In the genomic region with DNA sequence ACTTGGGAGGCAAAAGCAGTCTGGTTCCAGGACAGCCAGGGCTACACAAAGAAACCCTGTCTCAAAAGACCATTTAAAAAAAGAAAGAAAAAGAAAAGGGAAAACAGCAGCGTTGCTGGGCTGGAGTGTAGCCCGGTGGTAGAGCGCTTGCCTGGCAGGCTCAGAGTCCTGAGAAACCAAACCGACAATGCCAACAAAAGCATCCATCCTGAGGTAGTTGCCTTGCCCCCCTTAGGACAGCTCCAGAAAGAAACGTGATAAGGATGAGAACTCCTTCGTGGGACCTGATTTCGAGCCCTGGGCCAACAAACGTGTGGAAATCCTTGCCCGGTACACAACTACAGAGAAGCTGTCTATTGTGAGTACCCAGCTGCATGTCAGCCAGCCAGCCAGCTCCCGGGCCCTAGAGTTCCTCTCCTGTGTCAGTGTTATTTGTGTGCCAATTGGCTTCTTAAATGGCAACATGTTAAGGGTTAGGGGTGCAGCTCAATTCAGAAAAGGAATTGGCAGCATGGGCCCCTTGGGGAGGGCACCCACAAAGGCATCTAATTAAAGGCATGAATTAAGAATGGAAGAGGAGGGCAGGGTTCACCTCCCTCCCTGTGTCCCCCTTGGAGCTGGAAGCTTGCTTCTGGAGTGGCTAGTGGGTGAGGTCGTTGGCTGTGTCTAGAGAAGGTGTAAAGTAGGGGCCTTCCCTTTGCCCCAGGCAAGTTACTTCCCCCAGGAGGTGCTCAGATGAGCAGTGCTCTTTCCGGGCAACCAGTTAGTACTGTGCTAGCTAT, we compare ENCODE assay signal across 20 mouse cellular contexts. TPM values are rescaled to one million over a fixed set of nuclear protein-coding genes. Genes with fewer than 3 reads are reported as not detected.
A peak's percentile ranks its signal among the peaks of the same experiment; 100 is the strongest.
DNase-seq lines count a peak whose midpoint lies in the region; ATAC-seq lines count a peak whose summit lies in the region.
"Had no signal": no experiment of that assay in that cellular context is flagged by ENCODE, and none has a peak within 500 bp of the region (broad histone marks: within the 10 kb centered on the region; RNA-seq: fewer than 3 reads in every experiment).

No protein-coding gene starts in this region.

- H3K27me3 ChIP-seq in forebrain, embryonic 14.5 days (replicated peaks; ENCODE audit: control insufficient read depth, insufficient read depth, low read length) = no peaks in the 10 kb centered on the region
- H3K27me3 ChIP-seq in forebrain, embryonic 13.5 days = no peaks in the 10 kb centered on the region
- H3K27me3 ChIP-seq: CH12.LX; embryonic facial prominence, embryonic 13.5 days; heart, embryonic 13.5 days; liver, embryonic 13.5 days; megakaryocyte, embryonic 14.5 days had no signal

- DNase-seq in forebrain, embryonic 14.5 days (ENCODE audit: low spot score) = peak; percentile 22
- DNase-seq in layer of hippocampus, adult 11-12 months (ENCODE audit: low spot score) = peak; percentile 43
- no peak for DNase-seq in layer of hippocampus, adult 9-10 months (ENCODE audit: low spot score)
- DNase-seq in brain, adult 2 months (ENCODE audit: low read depth, low spot score) = peak; percentile 45
- DNase-seq in layer of hippocampus, postnatal 10 days (ENCODE audit: low spot score in 2 of 2) = peak; percentile 37 to 56
- DNase-seq in adrenal gland, postnatal 25 days = no peak
- DNase-seq: adrenal gland, postnatal 14 days; cerebellum, postnatal 36 days; heart, postnatal 4 days; kidney, adult 18-20 months; kidney, postnatal 14 days; liver, embryonic 13.5 days; thymus, adult 18-20 months had no signal

- no peaks in the 10 kb centered on the region for H3K9me3 ChIP-seq in forebrain, embryonic 14.5 days (replicated peaks; ENCODE audit: control insufficient read depth, low read length)
- H3K9me3 ChIP-seq in forebrain, embryonic 13.5 days (replicated peaks) = no peaks in the 10 kb centered on the region
- H3K9me3 ChIP-seq: embryonic facial prominence, embryonic 13.5 days; heart, embryonic 13.5 days; liver, embryonic 13.5 days; megakaryocyte, embryonic 14.5 days had no signal

- H3K4me2 ChIP-seq in forebrain, embryonic 14.5 days (ENCODE audit: low read length) = no peak overlapping the region
- no peak overlapping the region for H3K4me2 ChIP-seq in forebrain, embryonic 13.5 days
- H3K4me2 ChIP-seq: embryonic facial prominence, embryonic 13.5 days; heart, embryonic 13.5 days; liver, embryonic 13.5 days had no signal

- ATAC-seq in forebrain, embryonic 14.5 days = peak; percentile 34; the same call in 1 of the 2 replicates
- no peak; the same call in none of the 2 replicates for ATAC-seq in forebrain, embryonic 13.5 days
- ATAC-seq in activated CD4-positive, CD25-positive, alpha-beta regulatory T cell, adult 4 months = no peak

- no peak overlapping the region for H3K27ac ChIP-seq in forebrain, embryonic 14.5 days (ENCODE audit: low read depth, low read length)
- no peak overlapping the region for H3K27ac ChIP-seq in forebrain, embryonic 13.5 days
- H3K27ac ChIP-seq: embryonic facial prominence, embryonic 13.5 days; heart, embryonic 13.5 days; liver, embryonic 13.5 days had no signal

- WGBS in forebrain, embryonic 14.5 days = 81% methylated on average over 12 of the region's 12 CpGs
- 73% methylated on average over 12 of the region's 12 CpGs for WGBS in forebrain, embryonic 13.5 days

- no peak overlapping the region for H3K4me3 ChIP-seq in forebrain, embryonic 14.5 days (ENCODE audit: low read depth, low read length)
- no peak overlapping the region for H3K4me3 ChIP-seq in forebrain, embryonic 13.5 days
- H3K4me3 ChIP-seq: embryonic facial prominence, embryonic 13.5 days; heart, embryonic 13.5 days; liver, embryonic 13.5 days; megakaryocyte, embryonic 14.5 days; myocyte had no signal

- no peaks in the 10 kb centered on the region for H3K4me1 ChIP-seq in forebrain, embryonic 14.5 days (ENCODE audit: control insufficient read depth, insufficient read depth, low read length)
- H3K4me1 ChIP-seq in forebrain, embryonic 13.5 days = no peaks in the 10 kb centered on the region
- H3K4me1 ChIP-seq: embryonic facial prominence, embryonic 13.5 days; heart, embryonic 13.5 days had no signal

- H3K9ac ChIP-seq in forebrain, embryonic 14.5 days (ENCODE audit: low read length) = no peak overlapping the region
- H3K9ac ChIP-seq in forebrain, embryonic 13.5 days = no peak overlapping the region
- H3K9ac ChIP-seq: embryonic facial prominence, embryonic 13.5 days; heart, embryonic 13.5 days; liver, embryonic 13.5 days had no signal

- H3K36me3 ChIP-seq in forebrain, embryonic 14.5 days (ENCODE audit: control insufficient read depth, insufficient read depth, low read length) = peaks cover 79% of the 10 kb centered on the region
- peaks cover 92% of the 10 kb centered on the region for H3K36me3 ChIP-seq in forebrain, embryonic 13.5 days (ENCODE audit: poor library complexity, severe bottlenecking)

RNA-seq across cellular contexts. Expression of a gene that starts 8.1 kb away (rescaled TPM):
- 91.0 and 95.1 TPM in 2 replicates for polyA plus RNA-seq in forebrain, embryonic 14.5 days (2014; fragmentation: Nextera tagmentation; extraction: Ambion mirVana)
- polyA plus RNA-seq in forebrain, embryonic 13.5 days (2015; fragmentation: Nextera tagmentation; extraction: Ambion mirVana) = 78.8 and 84.2 TPM in 2 replicates
- total RNA-seq in layer of hippocampus, postnatal 10 days (2021) = 10 to 100 TPM; 71.1 to 77.8 TPM
- 62.8 and 76.6 TPM in 2 replicates for total RNA-seq in adrenal gland, postnatal 25 days (2021)
- 10 to 100 TPM; 54.5 to 62.0 TPM for polyA plus RNA-seq in activated CD4-positive, CD25-positive, alpha-beta regulatory T cell, adult 4 months (2017; shearing (Covaris generic))

RNA-seq across cellular contexts. Expression of a gene that starts 35.7 kb away (rescaled TPM):
- 14.8 and 17.5 TPM in 2 replicates for polyA plus RNA-seq in forebrain, embryonic 14.5 days (2014; fragmentation: Nextera tagmentation; extraction: Ambion mirVana)
- 33.0 and 42.9 TPM in 2 replicates for polyA plus RNA-seq in forebrain, embryonic 13.5 days (2015; fragmentation: Nextera tagmentation; extraction: Ambion mirVana)
- 10 to 100 TPM; 31.5 to 34.1 TPM for total RNA-seq in layer of hippocampus, postnatal 10 days (2021)
- total RNA-seq in adrenal gland, postnatal 25 days (2021) = 9.4 and 10.4 TPM in 2 replicates
- 1 to 10 TPM; 3.6 to 5.3 TPM for polyA plus RNA-seq in activated CD4-positive, CD25-positive, alpha-beta regulatory T cell, adult 4 months (2017; shearing (Covaris generic))

RNA-seq across cellular contexts. Expression of a gene that starts 42.5 kb away (rescaled TPM):
- 194 and 198 TPM in 2 replicates for polyA plus RNA-seq in forebrain, embryonic 14.5 days (2014; fragmentation: Nextera tagmentation; extraction: Ambion mirVana)
- 126 and 131 TPM in 2 replicates for polyA plus RNA-seq in forebrain, embryonic 13.5 days (2015; fragmentation: Nextera tagmentation; extraction: Ambion mirVana)
- total RNA-seq in layer of hippocampus, postnatal 10 days (2021) = 100 to 1,000 TPM; 201 to 207 TPM
- 99.1 and 107 TPM in 2 replicates for total RNA-seq in adrenal gland, postnatal 25 days (2021)
- 10 to 100 TPM; 16.7 to 17.5 TPM for polyA plus RNA-seq in activated CD4-positive, CD25-positive, alpha-beta regulatory T cell, adult 4 months (2017; shearing (Covaris generic))

Comparison
In these comparisons a context has a peak if more than half of its experiments do, and no peak if none do; other contexts are left out.
1. DNase-seq: peak in forebrain, embryonic 14.5 days (single experiment), layer of hippocampus, adult 11-12 months (single experiment), brain, adult 2 months (single experiment) and layer of hippocampus, postnatal 10 days (2 of 2); none in layer of hippocampus, adult 9-10 months (single experiment) and adrenal gland, postnatal 25 days (single experiment).